Comparison of ENCODE assay signal across 14 mouse cellular contexts in the genomic region with DNA sequence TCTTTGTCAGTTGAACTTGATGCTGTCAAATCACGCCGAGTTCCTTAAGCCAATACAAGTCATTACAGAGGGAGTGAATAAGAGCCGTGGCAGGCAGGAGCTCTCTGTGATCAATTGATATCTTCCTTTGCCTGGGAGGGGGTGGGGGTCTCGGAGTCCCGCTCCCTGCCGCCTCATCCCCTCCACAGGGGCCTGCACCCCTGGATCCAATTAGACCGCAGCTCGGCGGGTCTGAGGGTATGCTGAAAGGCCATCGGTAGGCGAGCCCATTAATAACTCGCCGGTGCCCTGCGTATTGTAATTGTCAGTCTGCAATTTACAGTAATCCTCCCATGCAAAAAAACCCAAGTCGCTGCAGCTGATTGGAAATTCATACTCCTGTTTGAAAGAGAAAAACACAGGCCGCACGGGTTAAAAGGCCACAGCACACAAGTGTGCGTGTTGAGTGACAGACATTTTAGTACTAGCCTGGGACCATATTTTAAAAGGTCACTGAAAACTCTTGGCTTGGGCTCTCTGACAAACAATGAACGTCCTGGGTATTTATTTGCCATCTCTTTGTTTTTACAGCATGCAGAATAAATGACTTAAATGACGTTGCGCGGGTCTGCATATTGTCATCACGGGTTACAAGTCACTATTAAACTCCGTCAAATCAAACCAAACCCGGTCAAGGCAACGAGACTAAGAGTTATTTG.
A peak's percentile ranks its signal among the peaks of the same experiment; 100 is the strongest.
DNase-seq lines count a peak whose midpoint lies in the region; ATAC-seq and TF ChIP-seq lines count a peak whose summit lies in the region.
"Had no signal": no experiment of that assay in that cellular context is flagged by ENCODE, and none has a peak within 500 bp of the region (broad histone marks: within the 10 kb centered on the region; RNA-seq: fewer than 3 reads in every experiment).

No protein-coding gene starts in this region.

- no peaks in the 10 kb centered on the region for H3K27me3 ChIP-seq in embryonic facial prominence, embryonic 13.5 days
- H3K27me3 ChIP-seq in forebrain, embryonic 15.5 days, result no peaks in the 10 kb centered on the region
- H3K27me3 ChIP-seq in limb, embryonic 10.5 days (ENCODE audit: low read depth, poor library complexity, severe bottlenecking), result peaks cover 5% of the 10 kb centered on the region; the same call in 1 of the 2 replicates
- no peaks in the 10 kb centered on the region for H3K27me3 ChIP-seq in neural tube, embryonic 12.5 days (replicated peaks)

- H3K4me2 ChIP-seq in embryonic facial prominence, embryonic 13.5 days, result peak overlapping the region; percentile 52
- H3K4me2 ChIP-seq in forebrain, embryonic 15.5 days (replicated peaks), result peak overlapping the region; percentile 29
- H3K4me2 ChIP-seq in neural tube, embryonic 12.5 days (replicated peaks), result peak overlapping the region; percentile 30; the same call in 1 of the 2 replicates

- peak overlapping the region; percentile 13 for H3K4me3 ChIP-seq in embryonic facial prominence, embryonic 13.5 days
- peak overlapping the region; percentile 10; the same call in 1 of the 2 replicates for H3K4me3 ChIP-seq in forebrain, embryonic 15.5 days
- peak overlapping the region; percentile 26; the same call in 1 of the 2 replicates for H3K4me3 ChIP-seq in limb, embryonic 10.5 days
- H3K4me3 ChIP-seq in neural tube, embryonic 12.5 days, result no peak overlapping the region
- no peak overlapping the region for H3K4me3 ChIP-seq in gastrocnemius, adult 2 months
- H3K4me3 ChIP-seq: erythroblast, embryonic 14.5 days had no signal

- H3K9ac ChIP-seq in embryonic facial prominence, embryonic 13.5 days, result 0 out of 2 replicates have a peak overlapping the region, but pooled peaks have one; percentile 40
- no peak overlapping the region for H3K9ac ChIP-seq in forebrain, embryonic 15.5 days (replicated peaks)
- no peak overlapping the region for H3K9ac ChIP-seq in neural tube, embryonic 12.5 days

- H3K9me3 ChIP-seq in embryonic facial prominence, embryonic 13.5 days, result no peaks in the 10 kb centered on the region
- no peaks in the 10 kb centered on the region for H3K9me3 ChIP-seq in forebrain, embryonic 15.5 days
- H3K9me3 ChIP-seq in limb, embryonic 10.5 days (replicated peaks), result peaks cover 4% of the 10 kb centered on the region; the same call in 1 of the 2 replicates
- H3K9me3 ChIP-seq in neural tube, embryonic 12.5 days, result no peaks in the 10 kb centered on the region

- 21% methylated on average over 26 of the region's 26 CpGs for WGBS in embryonic facial prominence, embryonic 13.5 days
- 16% methylated on average over 26 of the region's 26 CpGs for WGBS in forebrain, embryonic 15.5 days
- WGBS in limb, embryonic 10.5 days, result 34% methylated on average over 26 of the region's 26 CpGs
- 37% methylated on average over 26 of the region's 26 CpGs for WGBS in neural tube, embryonic 12.5 days

- intact Hi-C loops in gastrocnemius, adult 2 months (cut with DNase I), result no loop called here

- no peak for ATAC-seq in embryonic facial prominence, embryonic 13.5 days (ENCODE audit: insufficient number of reproducible peaks, insufficient read depth, low FRiP score, low TSS enrichment, low read depth)
- ATAC-seq in forebrain, embryonic 15.5 days (replicated peaks), result 0 out of 2 replicates have a peak, but pooled peaks have one; percentile 24
- ATAC-seq in neural tube, embryonic 12.5 days (ENCODE audit: low FRiP score, low read depth), result peak; percentile 38; the same call in 1 of the 2 replicates

- H3K36me3 ChIP-seq in embryonic facial prominence, embryonic 13.5 days, result no peaks in the 10 kb centered on the region
- no peaks in the 10 kb centered on the region for H3K36me3 ChIP-seq in forebrain, embryonic 15.5 days
- H3K36me3 ChIP-seq in limb, embryonic 10.5 days, result no peaks in the 10 kb centered on the region; the same call in 1 of the 2 replicates
- no peaks in the 10 kb centered on the region for H3K36me3 ChIP-seq in neural tube, embryonic 12.5 days

- H3K27ac ChIP-seq in embryonic facial prominence, embryonic 13.5 days, result no peak overlapping the region
- H3K27ac ChIP-seq in forebrain, embryonic 15.5 days (replicated peaks), result no peak overlapping the region
- H3K27ac ChIP-seq in limb, embryonic 10.5 days, result peak overlapping the region; percentile 68
- H3K27ac ChIP-seq in neural tube, embryonic 12.5 days, result no peak overlapping the region
- no peak overlapping the region for H3K27ac ChIP-seq in gastrocnemius, adult 2 months

- DNase-seq in limb, embryonic 10.5 days (ENCODE audit: low spot score), result peak; percentile 80
- no peak for DNase-seq in layer of hippocampus, adult 9-10 months (ENCODE audit: low spot score)
- no peak for DNase-seq in left cerebral cortex, adult 9 months (ENCODE audit: low spot score in 2 of 2)
- DNase-seq in urinary bladder, postnatal 4 days (ENCODE audit: low spot score in 2 of 2), result no peak
- no peak for DNase-seq in gastrocnemius, adult 2 months
- DNase-seq: adrenal gland, postnatal 36 days; cerebellum, adult 18-20 months; gastrocnemius, postnatal 36 days; kidney, postnatal 25 days; lung, adult 2 months had no signal

- H3K4me1 ChIP-seq in embryonic facial prominence, embryonic 13.5 days, result peaks cover 18% of the 10 kb centered on the region
- H3K4me1 ChIP-seq in forebrain, embryonic 15.5 days, result peaks cover 11% of the 10 kb centered on the region
- peaks cover 70% of the 10 kb centered on the region for H3K4me1 ChIP-seq in limb, embryonic 10.5 days
- H3K4me1 ChIP-seq in neural tube, embryonic 12.5 days, result peaks cover 25% of the 10 kb centered on the region

- no peak for TF ChIP-seq CTCF in gastrocnemius, adult 2 months (IDR thresholded peaks at IDR 0.05)

Comparison
In these comparisons a context has a peak if more than half of its experiments do, and no peak if none do; other contexts are left out.
1. H3K4me3 ChIP-seq: peak in embryonic facial prominence, embryonic 13.5 days (single experiment), forebrain, embryonic 15.5 days (single experiment) and limb, embryonic 10.5 days (single experiment); none in neural tube, embryonic 12.5 days (single experiment) and gastrocnemius, adult 2 months (single experiment).
2. Peak in every context shown above with its lines, with median percentiles within 50 percentile points of each other: H3K4me2 ChIP-seq.